Mouse (Mus musculus): ENCODE measurements at regions not wholly inside any gene's neighbourhood (a gene's known extent, or its start where the extent isn't known, plus 50 kb on each side); places are given as distances from the start of the nearest gene placed in this dataset.

DNA sequence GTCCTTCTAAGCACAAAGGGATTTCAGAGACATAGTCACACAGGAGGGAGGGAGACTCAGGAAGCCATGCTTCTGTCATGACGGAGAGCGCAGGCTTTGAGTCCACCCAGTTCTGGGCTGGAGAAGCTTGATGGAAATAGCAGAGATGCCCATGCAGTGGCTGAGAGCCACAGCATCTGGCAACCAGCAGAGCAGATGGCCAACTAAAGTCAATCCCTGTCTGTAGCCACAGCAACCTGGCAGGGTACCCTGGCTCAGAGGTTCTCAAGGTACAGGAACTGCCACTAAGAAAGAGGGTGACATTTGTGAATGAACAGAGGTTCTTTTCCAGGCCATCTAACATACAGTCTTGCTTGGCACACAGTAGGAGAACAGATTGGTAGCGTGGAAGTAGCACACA lies 61.7 kb upstream of the Syt13 start:
- H3K27ac ChIP-seq: no peak overlapping the region; the same call in 1 of the 2 replicates
- no peak overlapping the region for H3K4me3 ChIP-seq
- H3K27me3 ChIP-seq (ENCODE audit: poor library complexity, severe bottlenecking): peaks cover 5% of the 10 kb centered on the region; the same call in 1 of the 2 replicates
- H3K9me3 ChIP-seq: no peaks in the 10 kb centered on the region
- peaks cover 56% of the 10 kb centered on the region for H3K4me1 ChIP-seq
- 94% methylated on average over 3 of the region's 3 CpGs for WGBS
- DNase-seq (ENCODE audit: extremely low spot score, low spot score): no peak
- no peaks in the 10 kb centered on the region for H3K36me3 ChIP-seq (replicated peaks)

DNA sequence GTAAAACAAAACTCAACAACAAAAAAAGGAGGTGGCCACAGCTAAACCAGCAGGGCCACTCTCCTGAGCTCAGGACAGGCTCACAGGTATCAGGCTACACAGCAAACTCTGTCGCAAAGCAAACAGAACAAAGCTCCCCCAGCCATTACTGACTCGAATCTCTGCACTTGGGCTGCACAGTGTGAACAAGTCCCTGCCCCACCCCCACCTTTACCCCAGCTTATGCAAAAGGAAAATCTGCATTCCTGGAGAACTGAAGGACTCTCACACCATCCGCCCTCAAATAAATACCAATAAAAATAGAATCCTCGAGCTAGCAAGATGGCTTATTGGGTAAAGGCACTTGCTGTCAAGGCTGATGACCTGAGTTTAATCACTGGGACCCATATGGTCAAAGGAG lies 60.6 kb upstream of the Syt13 start:
- no peak for DNase-seq (ENCODE audit: extremely low spot score, low spot score)
- peaks cover 47% of the 10 kb centered on the region for H3K4me1 ChIP-seq
- 71% methylated on average over 4 of the region's 4 CpGs for WGBS
- H3K36me3 ChIP-seq (replicated peaks): no peaks in the 10 kb centered on the region
- H3K27ac ChIP-seq: no peak overlapping the region
- no peaks in the 10 kb centered on the region for H3K9me3 ChIP-seq
- H3K4me3 ChIP-seq: no peak overlapping the region
- H3K27me3 ChIP-seq (ENCODE audit: poor library complexity, severe bottlenecking): peaks cover 5% of the 10 kb centered on the region; the same call in 1 of the 2 replicates

DNA sequence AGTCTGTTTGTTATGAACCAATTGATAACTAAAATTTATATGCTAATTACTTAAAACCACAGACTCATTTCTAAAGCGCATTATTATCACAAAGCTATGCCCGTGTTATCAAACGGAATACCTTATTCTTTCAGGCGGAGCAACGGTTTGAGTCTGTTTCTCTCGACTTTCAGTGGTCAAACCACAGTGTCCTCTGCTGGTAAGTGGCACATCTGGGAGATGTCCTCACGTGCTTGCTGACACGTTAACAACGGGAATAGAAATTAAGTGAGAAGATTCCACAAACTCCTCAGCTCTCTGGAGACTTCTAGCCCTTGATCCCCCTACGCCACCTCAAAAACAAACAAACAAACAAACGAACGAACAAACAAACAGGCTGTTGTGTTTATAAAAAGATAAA lies 58.9 kb upstream of the Syt13 start:
- no peak for DNase-seq (ENCODE audit: extremely low spot score, low spot score)
- Histone ChIP-seq H3K27ac (no peak overlapping the region), H3K27me3 (ENCODE audit: poor library complexity, severe bottlenecking) (peaks cover 5% of the 10 kb centered on the region; the same call in 1 of the 2 replicates), H3K4me1 (peaks cover 39% of the 10 kb centered on the region), H3K4me3 (no peak overlapping the region), H3K36me3 (replicated peaks) (no peaks in the 10 kb centered on the region), H3K9me3 (no peaks in the 10 kb centered on the region)
- 84% methylated on average over 12 of the region's 12 CpGs for WGBS

DNA sequence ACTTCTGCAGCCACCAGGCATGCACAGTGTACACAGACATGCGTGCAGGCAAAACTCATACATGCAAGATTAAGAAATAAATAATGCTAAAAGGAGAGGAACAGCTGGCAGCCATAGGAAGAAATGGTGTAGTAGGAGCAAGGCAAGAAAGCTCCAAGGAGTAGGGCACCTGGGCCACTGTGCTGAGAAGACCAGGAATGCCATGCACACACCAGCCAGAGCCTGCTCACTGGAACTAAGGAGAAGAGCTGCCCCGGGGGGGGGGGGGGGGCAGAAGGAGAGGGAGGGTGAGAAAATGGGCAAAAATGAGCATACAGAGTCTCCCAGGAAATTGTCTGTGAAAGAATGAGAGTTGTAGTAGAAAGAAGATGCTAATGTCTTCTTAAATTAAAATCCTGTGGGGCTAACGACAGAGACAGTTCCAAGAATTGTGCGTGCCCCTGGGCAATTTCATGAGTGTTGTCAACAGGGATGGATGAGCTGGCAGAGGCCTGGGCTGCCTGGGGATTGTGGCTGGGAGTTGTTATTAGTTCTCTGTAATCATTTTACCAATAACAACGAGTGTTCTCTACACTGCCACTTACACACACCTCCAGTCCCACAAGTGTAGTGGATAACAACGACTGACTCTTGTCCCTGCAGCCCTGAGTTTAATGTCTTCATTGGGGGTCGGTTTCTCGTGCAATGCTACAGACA lies 54.2 kb upstream of the Syt13 start:
- no peak for DNase-seq (ENCODE audit: extremely low spot score, low spot score)
- Histone ChIP-seq H3K4me1 (peaks cover 19% of the 10 kb centered on the region), H3K4me3 (no peak overlapping the region), H3K9me3 (peaks cover 10% of the 10 kb centered on the region), H3K27ac (no peak overlapping the region), H3K36me3 (replicated peaks) (no peaks in the 10 kb centered on the region), H3K27me3 (ENCODE audit: poor library complexity, severe bottlenecking) (no peaks in the 10 kb centered on the region)
- 84% methylated on average over 8 of the region's 8 CpGs for WGBS
